33 mouse cellular contexts compared by ENCODE assay signal in genomic region chr1:39824240-39824639, GRCm38 (mm10). TPM values are rescaled to one million over a fixed set of nuclear protein-coding genes. Genes with fewer than 3 reads are reported as not detected.
"Had no signal": no experiment of that assay in that cellular context is flagged by ENCODE, and none has a peak within 500 bp of the region (broad histone marks: within the 10 kb centered on the region; RNA-seq: fewer than 3 reads in every experiment).

No protein-coding gene starts in this region.

- ATAC-seq: forebrain, embryonic 13.5 days; forebrain, embryonic 14.5 days; forebrain, embryonic 15.5 days; forebrain, embryonic 16.5 days; forebrain, postnatal 0 days had no signal

- H3K4me1 ChIP-seq: embryonic facial prominence, embryonic 12.5 days; forebrain, embryonic 15.5 days had no signal

- H3K9ac ChIP-seq: embryonic facial prominence, embryonic 12.5 days; embryonic facial prominence, embryonic 13.5 days; embryonic facial prominence, embryonic 15.5 days; forebrain, embryonic 12.5 days; forebrain, embryonic 13.5 days; forebrain, embryonic 15.5 days; forebrain, postnatal 0 days had no signal

- H3K4me3 ChIP-seq: embryonic facial prominence, embryonic 10.5 days; embryonic facial prominence, embryonic 12.5 days; embryonic facial prominence, embryonic 13.5 days; embryonic facial prominence, embryonic 15.5 days; erythroblast, embryonic 14.5 days; forebrain, embryonic 10.5 days; forebrain, embryonic 12.5 days; forebrain, embryonic 13.5 days; forebrain, embryonic 15.5 days; gastrocnemius, adult 2 months; heart, adult 2 months had no signal

- H3K4me2 ChIP-seq: embryonic facial prominence, embryonic 12.5 days; embryonic facial prominence, embryonic 13.5 days; embryonic facial prominence, embryonic 15.5 days; forebrain, embryonic 12.5 days; forebrain, embryonic 13.5 days; forebrain, embryonic 15.5 days had no signal

- H3K36me3 ChIP-seq: embryonic facial prominence, embryonic 10.5 days; embryonic facial prominence, embryonic 12.5 days; embryonic facial prominence, embryonic 13.5 days; embryonic facial prominence, embryonic 15.5 days; forebrain, embryonic 10.5 days; forebrain, embryonic 12.5 days; forebrain, embryonic 15.5 days had no signal

- H3K27ac ChIP-seq: embryonic facial prominence, embryonic 10.5 days; embryonic facial prominence, embryonic 12.5 days; embryonic facial prominence, embryonic 13.5 days; embryonic facial prominence, embryonic 15.5 days; forebrain, embryonic 10.5 days; forebrain, embryonic 12.5 days; forebrain, embryonic 13.5 days; forebrain, embryonic 15.5 days; gastrocnemius, adult 2 months; heart, adult 2 months had no signal

- H3K27me3 ChIP-seq: embryonic facial prominence, embryonic 12.5 days; embryonic facial prominence, embryonic 13.5 days; embryonic facial prominence, embryonic 15.5 days; forebrain, embryonic 12.5 days; forebrain, embryonic 13.5 days; forebrain, embryonic 15.5 days had no signal

- H3K9me3 ChIP-seq: embryonic facial prominence, embryonic 10.5 days; embryonic facial prominence, embryonic 12.5 days; embryonic facial prominence, embryonic 13.5 days; embryonic facial prominence, embryonic 15.5 days; forebrain, embryonic 10.5 days; forebrain, embryonic 12.5 days; forebrain, embryonic 13.5 days; forebrain, embryonic 15.5 days had no signal

- DNase-seq: cerebellum, adult 2 months; cerebellum, adult 8-10 months; cerebellum, adult 9-10 months; cerebellum, adult 9-11 months; cerebellum, postnatal 10 days; cerebellum, postnatal 14 days; cerebellum, postnatal 25 days; cerebellum, postnatal 36 days; embryo, embryonic 11 days; forebrain, postnatal 0 days; gastrocnemius, adult 2 months; gastrocnemius, postnatal 10 days; gastrocnemius, postnatal 14 days; gastrocnemius, postnatal 25 days; gastrocnemius, postnatal 36 days; heart, adult 18-20 months; heart, adult 2 months had no signal

RNA-seq across cellular contexts. Expression of gene Gm3646, which starts 19.1 kb away (rescaled TPM):
- polyA plus RNA-seq: cerebellum, adult 2 months; cortical plate, adult 2 months; embryonic facial prominence, embryonic 10.5 days; embryonic facial prominence, embryonic 11.5 days; embryonic facial prominence, embryonic 12.5 days; embryonic facial prominence, embryonic 13.5 days; embryonic facial prominence, embryonic 15.5 days; erythroblast, embryonic 14.5 days; forebrain, embryonic 10.5 days; forebrain, embryonic 11.5 days; forebrain, embryonic 12.5 days; forebrain, embryonic 13.5 days; forebrain, embryonic 14.5 days; forebrain, embryonic 15.5 days; forebrain, embryonic 16.5 days; forebrain, postnatal 0 days; frontal cortex, adult 2 months; gonadal fat pad, adult 2 months had no signal
